Mouse (Mus musculus): ENCODE measurements around the gene Nck2. TPM values are rescaled to one million over a fixed set of nuclear protein-coding genes. Genes with fewer than 3 reads are reported as not detected.

Nck2 gene
- polyA plus RNA-seq, 1 experiment from 2014 or later: 31.9 TPM

- no peak overlapping the region for H3K4me2 ChIP-seq (replicated peaks; ENCODE audit: low read depth, low read length)
- no peak overlapping the region for H3K27ac ChIP-seq (ENCODE audit: low read depth, low read length)
- DNase-seq (ENCODE audit: low spot score) (no peak), ATAC-seq (ENCODE audit: low FRiP score) (no peak)
- no peak overlapping the region for H3K9ac ChIP-seq (ENCODE audit: low read depth, low read length)
- H3K4me3 ChIP-seq (ENCODE audit: low read depth, low read length): no peak overlapping the region
- H3K36me3 ChIP-seq (ENCODE audit: control insufficient read depth, insufficient read depth, low read length): no peaks in the 10 kb centered on the region
- no peaks in the 10 kb centered on the region for H3K27me3 ChIP-seq (ENCODE audit: control insufficient read depth, insufficient read depth, low read length)
- H3K4me1 ChIP-seq (replicated peaks; ENCODE audit: control insufficient read depth, insufficient read depth, low read length): 0 out of 2 replicates have a peak, but pooled peaks cover 2% of the 10 kb centered on the region
- no peaks in the 10 kb centered on the region for H3K9me3 ChIP-seq (ENCODE audit: control insufficient read depth, low read length)
- 88% methylated on average over 7 of the region's 7 CpGs for WGBS
These were observed 12.8 kb downstream of the Nck2 start for GRCm38 (mm10) chr1:43457012-43457766.

GRCm38 (mm10) chr1:43460468-43460867 lies 16.1 kb downstream of the Nck2 start:
- Histone ChIP-seq H3K36me3 (ENCODE audit: control insufficient read depth, insufficient read depth, low read length) (no peaks in the 10 kb centered on the region), H3K9ac (ENCODE audit: low read depth, low read length) (no peak overlapping the region), H3K9me3 (ENCODE audit: control insufficient read depth, low read length) (no peaks in the 10 kb centered on the region), H3K4me3 (ENCODE audit: low read depth, low read length) (no peak overlapping the region), H3K27ac (ENCODE audit: low read depth, low read length) (no peak overlapping the region), H3K27me3 (ENCODE audit: control insufficient read depth, insufficient read depth, low read length) (no peaks in the 10 kb centered on the region), H3K4me2 (replicated peaks; ENCODE audit: low read depth, low read length) (no peak overlapping the region), H3K4me1 (replicated peaks; ENCODE audit: control insufficient read depth, insufficient read depth, low read length) (no peaks in the 10 kb centered on the region)
- ATAC-seq (ENCODE audit: low FRiP score) (no peak), DNase-seq (ENCODE audit: low spot score) (no peak)
- 88% methylated on average over 5 of the region's 5 CpGs for WGBS

- ATAC-seq (ENCODE audit: low FRiP score) (no peak), DNase-seq (ENCODE audit: low spot score) (no peak)
- H3K4me1 ChIP-seq (replicated peaks; ENCODE audit: control insufficient read depth, insufficient read depth, low read length): no peaks in the 10 kb centered on the region
- WGBS: 74% methylated on average over 4 of the region's 4 CpGs
- no peaks in the 10 kb centered on the region for H3K36me3 ChIP-seq (ENCODE audit: control insufficient read depth, insufficient read depth, low read length)
- no peaks in the 10 kb centered on the region for H3K27me3 ChIP-seq (ENCODE audit: control insufficient read depth, insufficient read depth, low read length)
- no peak overlapping the region for H3K27ac ChIP-seq (ENCODE audit: low read depth, low read length)
- H3K9me3 ChIP-seq (ENCODE audit: control insufficient read depth, low read length): no peaks in the 10 kb centered on the region
- H3K9ac ChIP-seq (ENCODE audit: low read depth, low read length): no peak overlapping the region
- H3K4me2 ChIP-seq (replicated peaks; ENCODE audit: low read depth, low read length): no peak overlapping the region
- no peak overlapping the region for H3K4me3 ChIP-seq (ENCODE audit: low read depth, low read length)
These were observed 18.3 kb downstream of the Nck2 start for GRCm38 (mm10) chr1:43462666-43463065.

- H3K27ac ChIP-seq (ENCODE audit: low read depth, low read length): no peak overlapping the region
- 94% methylated on average over 11 of the region's 11 CpGs for WGBS
- no peaks in the 10 kb centered on the region for H3K27me3 ChIP-seq (ENCODE audit: control insufficient read depth, insufficient read depth, low read length)
- no peaks in the 10 kb centered on the region for H3K4me1 ChIP-seq (replicated peaks; ENCODE audit: control insufficient read depth, insufficient read depth, low read length)
- ATAC-seq (ENCODE audit: low FRiP score) (no peak), DNase-seq (ENCODE audit: low spot score) (no peak)
- no peak overlapping the region for H3K4me3 ChIP-seq (ENCODE audit: low read depth, low read length)
- no peaks in the 10 kb centered on the region for H3K9me3 ChIP-seq (ENCODE audit: control insufficient read depth, low read length)
- H3K36me3 ChIP-seq (ENCODE audit: control insufficient read depth, insufficient read depth, low read length): no peaks in the 10 kb centered on the region
- no peak overlapping the region for H3K9ac ChIP-seq (ENCODE audit: low read depth, low read length)
- no peak overlapping the region for H3K4me2 ChIP-seq (replicated peaks; ENCODE audit: low read depth, low read length)
These were observed 19.7 kb downstream of the Nck2 start for GRCm38 (mm10) chr1:43463941-43464682.

GRCm38 (mm10) chr1:43464976-43465375 lies 20.6 kb downstream of the Nck2 start:
- DNase-seq (ENCODE audit: low spot score) (no peak), ATAC-seq (ENCODE audit: low FRiP score) (no peak)
- Histone ChIP-seq H3K27ac (ENCODE audit: low read depth, low read length) (no peak overlapping the region), H3K4me3 (ENCODE audit: low read depth, low read length) (no peak overlapping the region), H3K4me1 (replicated peaks; ENCODE audit: control insufficient read depth, insufficient read depth, low read length) (no peaks in the 10 kb centered on the region), H3K27me3 (ENCODE audit: control insufficient read depth, insufficient read depth, low read length) (no peaks in the 10 kb centered on the region), H3K4me2 (replicated peaks; ENCODE audit: low read depth, low read length) (no peak overlapping the region), H3K36me3 (ENCODE audit: control insufficient read depth, insufficient read depth, low read length) (no peaks in the 10 kb centered on the region), H3K9ac (ENCODE audit: low read depth, low read length) (no peak overlapping the region), H3K9me3 (ENCODE audit: control insufficient read depth, low read length) (no peaks in the 10 kb centered on the region)

- WGBS: 91% methylated on average over 9 of the region's 9 CpGs
- no peaks in the 10 kb centered on the region for H3K9me3 ChIP-seq (ENCODE audit: control insufficient read depth, low read length)
- DNase-seq (ENCODE audit: low spot score): no peak
These were observed 21.7 kb downstream of the Nck2 start for GRCm38 (mm10) chr1:43465957-43466624.

GRCm38 (mm10) chr1:43467656-43468055 lies 23.3 kb downstream of the Nck2 start:
- 95% methylated on average over 8 of the region's 8 CpGs for WGBS
- Histone ChIP-seq H3K27ac (ENCODE audit: low read depth, low read length) (no peak overlapping the region), H3K27me3 (ENCODE audit: control insufficient read depth, insufficient read depth, low read length) (no peaks in the 10 kb centered on the region), H3K4me1 (replicated peaks; ENCODE audit: control insufficient read depth, insufficient read depth, low read length) (no peaks in the 10 kb centered on the region), H3K4me3 (ENCODE audit: low read depth, low read length) (no peak overlapping the region), H3K4me2 (replicated peaks; ENCODE audit: low read depth, low read length) (no peak overlapping the region), H3K9ac (ENCODE audit: low read depth, low read length) (no peak overlapping the region), H3K36me3 (ENCODE audit: control insufficient read depth, insufficient read depth, low read length) (no peaks in the 10 kb centered on the region), H3K9me3 (ENCODE audit: control insufficient read depth, low read length) (no peaks in the 10 kb centered on the region)
- DNase-seq (ENCODE audit: low spot score): no peak
- ATAC-seq (ENCODE audit: low FRiP score): no peak

More at GRCm38 (mm10) chr1:43465957-43466624, 21.7 kb downstream of the Nck2 start:
- Histone ChIP-seq H3K27ac (ENCODE audit: low read depth, low read length) (no peak overlapping the region), H3K4me2 (replicated peaks; ENCODE audit: low read depth, low read length) (no peak overlapping the region), H3K27me3 (ENCODE audit: control insufficient read depth, insufficient read depth, low read length) (no peaks in the 10 kb centered on the region), H3K9ac (ENCODE audit: low read depth, low read length) (no peak overlapping the region), H3K4me3 (ENCODE audit: low read depth, low read length) (no peak overlapping the region), H3K4me1 (replicated peaks; ENCODE audit: control insufficient read depth, insufficient read depth, low read length) (no peaks in the 10 kb centered on the region), H3K36me3 (ENCODE audit: control insufficient read depth, insufficient read depth, low read length) (no peaks in the 10 kb centered on the region)
- no peak for ATAC-seq (ENCODE audit: low FRiP score)

- DNase-seq (ENCODE audit: low spot score) (no peak), ATAC-seq (ENCODE audit: low FRiP score) (no peak)
- Histone ChIP-seq H3K4me3 (ENCODE audit: low read depth, low read length) (no peak overlapping the region), H3K36me3 (ENCODE audit: control insufficient read depth, insufficient read depth, low read length) (no peaks in the 10 kb centered on the region), H3K4me2 (replicated peaks; ENCODE audit: low read depth, low read length) (no peak overlapping the region), H3K27me3 (ENCODE audit: control insufficient read depth, insufficient read depth, low read length) (no peaks in the 10 kb centered on the region), H3K9ac (ENCODE audit: low read depth, low read length) (no peak overlapping the region), H3K9me3 (ENCODE audit: control insufficient read depth, low read length) (no peaks in the 10 kb centered on the region), H3K27ac (ENCODE audit: low read depth, low read length) (no peak overlapping the region), H3K4me1 (replicated peaks; ENCODE audit: control insufficient read depth, insufficient read depth, low read length) (no peaks in the 10 kb centered on the region)
- 95% methylated on average over 7 of the region's 7 CpGs for WGBS
These were observed 23.8 kb downstream of the Nck2 start for GRCm38 (mm10) chr1:43468207-43468606.

Measured in hindbrain, embryonic 11.5 days (tissue).